Mouse (Mus musculus) kidney, postnatal 0 days (tissue): ENCODE measurements at regions not wholly inside any gene's neighbourhood (a gene's known extent, or its start where the extent isn't known, plus 50 kb on each side); places are given as distances from the start of the nearest gene placed in this dataset.
A peak's percentile ranks its signal among the peaks of the same experiment; 100 is the strongest.

Experiments
- ATAC-seq: fragments of 200-750 bp; cut with Nextera tagmentation; replicated peaks from 2 replicates; pipeline ENCODE4 v1.8.0; 2017; ENCODE audit warnings: low read depth, moderate number of reproducible peaks, moderate TSS enrichment, moderate library complexity; ENCODE audit not compliant: low FRiP score
- DNase-seq: peaks from one replicate; pipeline ENCODE4 v3.0.0-alpha.2; 2016; ENCODE audit warnings: low spot score
- H3K27ac ChIP-seq: fragments of 300-500 bp; sonication (generic); 2 replicates; pipeline ENCODE4 v1.5.1; 2014; ENCODE audit warnings: mild to moderate bottlenecking
- H3K27me3 ChIP-seq: fragments of 300-500 bp; sonication (generic); 2 replicates; pipeline ENCODE4 v1.6.1; 2014; ENCODE audit warnings: low read length, mixed read lengths; ENCODE audit not compliant: insufficient read depth
- H3K36me3 ChIP-seq: fragments of 300-500 bp; sonication (generic); 2 replicates; pipeline ENCODE4 v1.6.1; 2014; ENCODE audit warnings: low read length, mixed read lengths; ENCODE audit not compliant: insufficient read depth
- H3K4me1 ChIP-seq: fragments of 300-500 bp; sonication (generic); replicated peaks from 2 replicates; pipeline ENCODE4 v1.6.1; 2014; ENCODE audit warnings: antibody characterized with exemption, low read length, mixed read lengths; ENCODE audit not compliant: insufficient read depth
- H3K4me2 ChIP-seq: fragments of 300-500 bp; sonication (generic); 2 replicates; pipeline ENCODE4 v1.6.1; 2014; ENCODE audit warnings: mild to moderate bottlenecking, low read length, moderate library complexity, mixed read lengths
- H3K4me3 ChIP-seq: fragments of 300-500 bp; sonication (generic); replicated peaks from 2 replicates; pipeline ENCODE4 v1.5.1; 2014; ENCODE audit warnings: low read depth, low read length
- H3K9ac ChIP-seq: fragments of 300-500 bp; sonication (generic); 2 replicates; pipeline ENCODE4 v1.6.1; 2014; ENCODE audit warnings: low read depth, low read length
- H3K9me3 ChIP-seq: fragments of 300-500 bp; sonication (generic); replicated peaks from 2 replicates; pipeline ENCODE4 v1.6.1; 2016; ENCODE audit warnings: low read length, inconsistent platforms, mixed read lengths
- CTCF ChIP-seq: IDR thresholded peaks from 2 replicates; pipeline ENCODE4 v1.5.1; 2016; ENCODE audit warnings: antibody characterized with exemption, low read depth, mild to moderate bottlenecking, moderate library complexity
- WGBS: fragments of 180-500 bp; shearing (Covaris S2); extraction: QIAGEN DNeasy Blood & Tissue Kit; methylation state at CpG from one replicate; pipeline ENCODE4 v1.1.7; 2014; 5-methylcytosine and 5-hydroxymethylcytosine counted together

- H3K9me3 ChIP-seq, result no peaks in the 10 kb centered on the region
- H3K4me3 ChIP-seq, result no peak overlapping the region
- no peak for ATAC-seq
- H3K4me2 ChIP-seq, result no peak overlapping the region
- 67% methylated on average over 3 of the region's 3 CpGs for WGBS
- H3K9ac ChIP-seq, result no peak overlapping the region
- H3K27me3 ChIP-seq, result no peaks in the 10 kb centered on the region
- TF ChIP-seq CTCF, result no peak
- H3K36me3 ChIP-seq, result no peaks in the 10 kb centered on the region
- H3K27ac ChIP-seq, result no peak overlapping the region
- H3K4me1 ChIP-seq, result no peaks in the 10 kb centered on the region
- DNase-seq, result no peak
These were observed 238.9 kb upstream of the Pcdh9 start for GRCm38 (mm10) chr14:94129421-94129820.

- Histone ChIP-seq H3K36me3 (no peaks in the 10 kb centered on the region), H3K4me2 (no peak overlapping the region), H3K4me3 (no peak overlapping the region), H3K9me3 (no peaks in the 10 kb centered on the region), H3K27ac (no peak overlapping the region), H3K4me1 (no peaks in the 10 kb centered on the region), H3K9ac (no peak overlapping the region), H3K27me3 (no peaks in the 10 kb centered on the region)
- WGBS, result 16% methylated on average over 3 of the region's 3 CpGs
- no peak for TF ChIP-seq CTCF
- DNase-seq (peak; percentile 58), ATAC-seq (no peak)
These were observed 233.1 kb upstream of the Pcdh9 start for GRCm38 (mm10) chr14:94123575-94123974.

GRCm38 (mm10) chr14:94098856-94099255 lies 208.4 kb upstream of the Pcdh9 start:
- Histone ChIP-seq H3K9me3 (no peaks in the 10 kb centered on the region), H3K27ac (no peak overlapping the region), H3K36me3 (no peaks in the 10 kb centered on the region), H3K4me1 (no peaks in the 10 kb centered on the region), H3K9ac (no peak overlapping the region), H3K4me2 (no peak overlapping the region), H3K4me3 (no peak overlapping the region), H3K27me3 (no peaks in the 10 kb centered on the region)
- DNase-seq (no peak), ATAC-seq (no peak)
- TF ChIP-seq CTCF, result no peak
- WGBS, result 58% methylated on average over 2 of the region's 2 CpGs

GRCm38 (mm10) chr14:94093989-94094388 lies 203.5 kb upstream of the Pcdh9 start:
- Histone ChIP-seq H3K9ac (no peak overlapping the region), H3K27me3 (no peaks in the 10 kb centered on the region), H3K4me3 (no peak overlapping the region), H3K36me3 (no peaks in the 10 kb centered on the region), H3K4me2 (no peak overlapping the region), H3K9me3 (no peaks in the 10 kb centered on the region), H3K27ac (no peak overlapping the region), H3K4me1 (no peaks in the 10 kb centered on the region)
- no peak for DNase-seq
- no peak for TF ChIP-seq CTCF
- no peak for ATAC-seq
